Comparison of ENCODE assay signal across 1 mouse cellular context in the genomic region with DNA sequence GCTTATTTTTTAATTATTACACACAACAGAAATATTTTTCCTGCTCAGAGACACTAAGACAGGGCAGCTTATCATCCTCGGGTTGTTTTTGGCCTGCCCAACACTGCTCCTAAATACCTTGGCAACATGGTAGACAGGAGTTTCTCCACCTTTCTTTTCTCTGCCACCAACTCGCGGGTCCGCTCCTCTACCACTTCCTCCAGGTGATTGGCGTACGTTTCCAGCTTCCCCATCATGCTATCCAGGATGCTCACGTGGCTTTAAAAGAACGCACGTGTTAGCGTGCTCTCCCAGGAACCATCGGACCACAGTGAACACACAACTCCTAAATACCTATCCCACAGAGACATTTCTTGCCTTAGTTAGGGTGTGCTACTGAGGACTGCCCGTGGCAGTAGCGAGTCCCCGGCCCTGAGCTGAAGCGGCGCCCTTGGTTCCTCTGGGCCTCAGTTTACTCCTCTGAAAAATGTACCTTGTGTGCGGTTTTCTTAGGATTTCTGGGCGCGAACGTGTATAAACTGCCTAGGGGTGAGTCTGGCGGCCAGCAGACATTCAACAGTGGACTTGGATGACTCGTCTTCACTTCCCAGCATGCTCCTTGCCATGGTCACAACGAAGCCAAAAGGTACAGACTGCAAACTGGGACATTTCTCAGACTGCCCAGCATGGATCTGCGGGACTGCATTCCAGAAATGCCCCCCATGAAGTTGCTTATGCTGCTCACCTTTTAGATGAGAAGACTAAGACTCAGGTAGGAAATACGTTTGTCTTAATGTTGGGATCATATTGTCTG.
A peak's percentile ranks its signal among the peaks of the same experiment; 100 is the strongest.
TF ChIP-seq lines count a peak whose summit lies in the region.

No protein-coding gene starts in this region.

TF ChIP-seq in MEL, 35 proteins besides CTCF, POLR2A, EP300 and RAD21:
- TF ChIP-seq ETS1 (IDR thresholded peaks at IDR 0.05; ENCODE audit: low read depth, low read length) (peak; percentile 78), SIN3A (IDR thresholded peaks at IDR 0.05; ENCODE audit: low read length) (peak; percentile 81), SMC3 (IDR thresholded peaks at IDR 0.05; ENCODE audit: low read depth, low read length) (peak; percentile 20), HCFC1 (IDR thresholded peaks at IDR 0.05; ENCODE audit: low read depth, low read length) (peak; percentile 62), GABPA (IDR thresholded peaks at IDR 0.05; ENCODE audit: low read depth, low read length) (no peak), POLR2AphosphoS2 (IDR thresholded peaks at IDR 0.05; ENCODE audit: low read length) (peak; percentile 49; the same call in 1 of the 2 replicates), MYC (IDR thresholded peaks at IDR 0.05; ENCODE audit: low read depth, low read length) (peak; percentile 100), MYB (IDR thresholded peaks at IDR 0.05; ENCODE audit: low read depth, low read length) (no peak), MAZ (IDR thresholded peaks at IDR 0.05; ENCODE audit: low read depth, low read length) (no peak), TBP (IDR thresholded peaks at IDR 0.05; ENCODE audit: low read depth, low read length) (peak; percentile 74), BHLHE40 (IDR thresholded peaks at IDR 0.05; ENCODE audit: borderline replicate concordance, low read depth, low read length) (peak; percentile 93), USF1 (IDR thresholded peaks at IDR 0.05; ENCODE audit: low read depth, low read length) (peak; percentile 87), TCF12 (IDR thresholded peaks at IDR 0.05; ENCODE audit: low read depth, low read length) (0 out of 2 replicates have a peak, but pooled peaks have one; percentile 16), MXI1 (IDR thresholded peaks at IDR 0.05; ENCODE audit: low read depth, low read length) (peak; percentile 100), ELF1 (IDR thresholded peaks at IDR 0.05; ENCODE audit: low read depth, low read length) (no peak), NELFE (IDR thresholded peaks at IDR 0.05; ENCODE audit: low read depth, low read length) (peak; percentile 40; the same call in 1 of the 2 replicates), UBTF (IDR thresholded peaks at IDR 0.05; ENCODE audit: borderline replicate concordance, insufficient read depth, low read depth, low read length) (no peak), MAX (IDR thresholded peaks at IDR 0.05; ENCODE audit: low read length) (peak; percentile 99), POLR2AphosphoS5 (IDR thresholded peaks at IDR 0.05; ENCODE audit: borderline replicate concordance, low read depth, low read length) (no peak)
